In the genomic region with DNA sequence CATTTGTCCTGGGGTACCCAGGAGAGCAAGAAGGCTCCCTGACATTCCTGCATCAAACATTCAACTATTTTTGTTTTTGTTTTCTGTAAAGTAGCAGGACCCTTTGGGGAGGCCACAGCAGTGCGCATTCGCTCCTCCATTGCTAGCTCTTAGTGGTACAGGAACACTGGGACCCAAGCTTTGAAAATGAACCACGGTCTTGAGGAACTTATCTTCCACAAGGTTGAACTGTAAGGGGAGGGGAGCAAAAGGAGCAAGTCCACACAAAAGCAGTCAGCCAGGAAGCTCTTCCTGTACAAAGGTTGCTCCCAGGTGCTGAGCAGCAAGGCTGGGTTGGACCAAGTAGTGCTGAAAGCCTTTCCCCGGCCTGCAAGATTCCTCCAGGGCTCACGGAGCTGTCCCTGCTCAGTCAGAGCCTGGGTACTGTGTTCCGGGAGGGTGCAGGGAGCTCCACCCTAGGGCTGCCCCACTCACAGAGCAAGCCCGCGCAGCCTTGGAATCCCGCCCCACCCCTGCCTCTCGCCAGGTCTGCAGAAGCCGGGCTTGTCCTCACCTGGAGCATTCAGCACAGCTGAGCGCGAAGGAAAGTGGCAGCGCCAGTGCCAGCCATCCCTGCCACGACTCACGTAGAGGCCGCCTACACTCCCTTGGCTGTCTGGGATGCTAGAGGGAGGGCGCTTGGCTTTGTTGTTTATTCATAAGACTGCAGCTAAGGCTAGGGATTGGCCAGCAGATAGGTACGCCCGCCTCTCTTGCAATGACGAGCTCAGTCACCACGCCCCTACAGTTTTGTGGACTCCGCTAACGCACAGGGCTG, we compare ENCODE assay signal across 8 mouse cellular contexts. TPM values are rescaled to one million over a fixed set of nuclear protein-coding genes. Genes with fewer than 3 reads are reported as not detected.
DNase-seq lines count a peak whose midpoint lies in the region; ATAC-seq lines count a peak whose summit lies in the region.

A gene (minus strand): TSS at position 669 of the 817 bp plus-strand sequence.

- intact Hi-C loops in gastrocnemius, postnatal 14 days (cut with DNase I; ENCODE audit: low total_unique reads), result no loop called here

- no peak for ATAC-seq in megakaryocyte-erythroid progenitor cell, adult 5-6 weeks (replicated peaks; ENCODE audit: low FRiP score, low TSS enrichment, poor library complexity, severe bottlenecking)

- DNase-seq in adrenal gland, adult (ENCODE audit: inconsistent age in 2 of 2, low spot score in 1 of 2), result peak; percentile 35 to 74
- DNase-seq in embryo, embryonic 10.5 days (ENCODE audit: low spot score), result peak; percentile 94
- DNase-seq in gastrocnemius, postnatal 14 days, result peak; percentile 47
- DNase-seq in hindlimb bud, embryonic 11.5 days (ENCODE audit: extremely low spot score, low read depth, low spot score), result peak; percentile 49
- DNase-seq in left cerebral cortex, adult 18-20 months (ENCODE audit: low spot score in 2 of 2), result peak; percentile 80 to 87
- peak; percentile 50 for DNase-seq in lung, postnatal 14 days
- peak; percentile 87 to 89 for DNase-seq in right cerebral cortex, adult 2 months (ENCODE audit: low spot score in 2 of 2)

RNA-seq across cellular contexts. Expression of the gene that starts here (rescaled TPM):
- 1 to 10 TPM; 4.3 to 4.4 TPM for total RNA-seq in gastrocnemius, postnatal 14 days (2021)
- 10 to 100 TPM; 23.9 to 29.3 TPM for total RNA-seq in left cerebral cortex, adult 18-20 months (2021)
- not detected in 2 replicates for total RNA-seq in megakaryocyte-erythroid progenitor cell, adult 5-6 weeks (2014; fragmentation: Nextera tagmentation)
- total RNA-seq in megakaryocyte-erythroid progenitor cell, adult 5-6 weeks (2017), result not detected in 2 replicates

Comparison
In these comparisons a context has a peak if more than half of its experiments do, and no peak if none do; other contexts are left out.
1. RNA of the gene that starts here (total RNA-seq): 23.9 to 29.3 TPM in left cerebral cortex, adult 18-20 months and 4.3 to 4.4 TPM in gastrocnemius, postnatal 14 days; not detected in megakaryocyte-erythroid progenitor cell, adult 5-6 weeks; every median in the first group is over 4 times any median in the second.
2. RNA of the gene that starts here (total RNA-seq): 23.9 to 29.3 TPM in left cerebral cortex, adult 18-20 months; 4.3 to 4.4 TPM in gastrocnemius, postnatal 14 days; every median in the first group is over 4 times any median in the second.
3. Peak in every context shown above with its lines, with median percentiles within 50 percentile points of each other: DNase-seq.